Mouse (Mus musculus) C2C12 (cell line): ENCODE results near the gene Grid1. TPM values are rescaled to one million over a fixed set of nuclear protein-coding genes. Genes with fewer than 3 reads are reported as not detected.

Source experiments
- H3K27me3 ChIP-seq: one replicate; pipeline ENCODE4 v1.6.1; 2011; ENCODE audit not compliant: control insufficient read depth, insufficient read depth, insufficient read length
- H3K36me3 ChIP-seq: one replicate; pipeline ENCODE4 v1.6.1; 2011; ENCODE audit not compliant: control insufficient read depth, insufficient read depth
- H3K4me3 ChIP-seq: one replicate; pipeline ENCODE4 v1.5.1; 2011; ENCODE audit warnings: mild to moderate bottlenecking, control low read depth; ENCODE audit not compliant: poor library complexity, insufficient read depth, severe bottlenecking
- H3K79me2 ChIP-seq: one replicate; pipeline ENCODE4 v1.6.1; 2011; ENCODE audit not compliant: control insufficient read depth, insufficient read depth
- H3K79me3 ChIP-seq: one replicate; pipeline ENCODE4 v1.6.1; 2011; ENCODE audit warnings: low read depth, control low read depth
- H3ac ChIP-seq: one replicate; pipeline ENCODE3; 2011; ENCODE audit warnings: low read depth; ENCODE audit not compliant: control insufficient read depth, insufficient read length
- CEBPB ChIP-seq: IDR thresholded peaks from one replicate; pipeline ENCODE4 v1.6.1; 2011; ENCODE audit warnings: low read depth, mild to moderate bottlenecking, control low read depth, moderate library complexity
- CTCF ChIP-seq: IDR thresholded peaks from one replicate; pipeline ENCODE4 v1.5.1; 2011; ENCODE audit not compliant: control insufficient read depth, insufficient read depth, insufficient read length
- FOSL1 ChIP-seq: IDR thresholded peaks from one replicate; pipeline ENCODE4 v1.8.0; 2011; ENCODE audit warnings: mild to moderate bottlenecking, low read length; ENCODE audit not compliant: poor library complexity, insufficient read depth, severe bottlenecking
- MAX ChIP-seq: IDR thresholded peaks from one replicate; pipeline ENCODE4 v1.6.1; 2011; ENCODE audit warnings: mild to moderate bottlenecking, control low read depth
- MYOD1 ChIP-seq: IDR thresholded peaks from one replicate; pipeline ENCODE4 v1.6.1; 2011; ENCODE audit warnings: low read depth; ENCODE audit not compliant: control insufficient read depth, insufficient read length
- MYOG ChIP-seq: IDR thresholded peaks from one replicate; pipeline ENCODE4 v1.6.1; 2011; ENCODE audit not compliant: control insufficient read depth, insufficient read length; ENCODE audit errors: extremely low read depth
- USF1 ChIP-seq: IDR thresholded peaks from one replicate; pipeline ENCODE4 v1.6.1; 2011; ENCODE audit warnings: low read depth, mild to moderate bottlenecking, control low read depth, moderate library complexity
- polyA plus RNA-seq: library from polyadenylated mRNA; unstranded; fragments of >200 nt; fragmentation: generic; extraction: Trizol; gene quantifications from one replicate; pipeline ENCODE4 v1.2.1, GENCODE M21; 2012; ENCODE audit warnings: missing spikeins

Grid1 gene
- polyA plus RNA-seq, 1 experiment = 0.04 TPM

DNA sequence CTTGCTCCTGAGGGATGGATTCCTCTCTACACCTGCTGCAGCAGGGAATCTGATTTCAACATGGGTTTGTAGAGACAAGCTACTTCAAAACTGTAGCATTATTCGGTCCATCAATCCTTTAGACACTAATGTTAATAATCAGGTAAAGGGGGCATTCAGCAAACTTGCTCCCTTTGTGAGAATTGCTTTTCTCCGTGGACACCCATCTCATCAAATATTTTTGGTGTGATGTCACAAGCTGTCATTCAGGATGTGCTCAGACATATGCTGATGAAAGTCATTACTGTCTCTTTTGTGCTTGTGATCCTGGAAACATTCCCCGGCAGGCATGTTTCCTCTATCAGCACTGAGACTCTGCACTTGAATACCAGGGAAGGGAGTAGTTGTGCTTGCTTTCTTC is 536.1 kb downstream of the Grid1 start:
- no peaks in the 10 kb centered on the region for H3K36me3 ChIP-seq
- no peaks in the 10 kb centered on the region for H3K27me3 ChIP-seq
- no peaks in the 10 kb centered on the region for H3K79me2 ChIP-seq
- no peaks in the 10 kb centered on the region for H3K79me3 ChIP-seq
- H3ac ChIP-seq = no peak overlapping the region
- H3K4me3 ChIP-seq = no peak overlapping the region
- no peak for TF ChIP-seq MYOD1
- TF ChIP-seq CEBPB = no peak
- no peak for TF ChIP-seq USF1
- no peak for TF ChIP-seq MAX
- no peak for TF ChIP-seq CTCF
- TF ChIP-seq MYOG = no peak
- TF ChIP-seq FOSL1 = no peak

DNA sequence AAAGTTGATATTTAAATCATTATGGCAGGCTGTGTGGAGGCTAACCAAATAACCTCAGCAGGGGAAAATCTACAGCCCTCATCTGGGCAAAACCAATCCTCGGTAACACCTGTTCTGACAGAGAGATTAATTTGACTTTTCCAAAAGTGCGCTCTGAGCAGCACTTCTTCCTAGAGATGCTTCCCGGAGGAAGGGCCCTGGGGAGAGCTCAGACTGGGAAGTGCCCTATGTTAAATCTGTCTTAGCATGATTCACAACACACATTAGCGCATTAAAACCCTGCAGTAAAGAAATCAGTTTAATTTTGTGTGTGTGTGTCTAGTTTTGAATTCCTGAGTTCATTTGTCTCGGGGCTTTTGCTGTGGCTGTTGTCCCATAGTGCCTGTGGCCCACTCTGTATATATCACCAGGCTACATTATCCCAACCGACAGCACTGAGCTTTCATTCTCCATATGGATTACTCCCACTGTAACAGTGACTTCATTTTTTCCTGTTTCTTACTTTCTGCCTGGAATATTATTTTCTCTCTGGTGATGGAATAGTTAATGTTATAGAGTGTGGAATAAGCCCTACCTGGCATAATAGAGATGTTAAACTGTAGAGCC is 536.7 kb downstream of the Grid1 start:
- Histone ChIP-seq H3K79me3 (no peaks in the 10 kb centered on the region), H3K36me3 (no peaks in the 10 kb centered on the region), H3K4me3 (no peak overlapping the region), H3K79me2 (no peaks in the 10 kb centered on the region), H3ac (no peak overlapping the region), H3K27me3 (no peaks in the 10 kb centered on the region)
- no peak for TF ChIP-seq USF1
- TF ChIP-seq FOSL1 = no peak
- no peak for TF ChIP-seq MAX
- no peak for TF ChIP-seq MYOD1
- no peak for TF ChIP-seq CEBPB
- TF ChIP-seq MYOG = no peak
- no peak for TF ChIP-seq CTCF

GRCm38 (mm10) chr14:35358136-35358821 is 538.4 kb downstream of the Grid1 start:
- no peak overlapping the region for H3ac ChIP-seq
- H3K79me2 ChIP-seq = no peaks in the 10 kb centered on the region
- no peaks in the 10 kb centered on the region for H3K27me3 ChIP-seq
- H3K4me3 ChIP-seq = no peak overlapping the region
- H3K79me3 ChIP-seq = no peaks in the 10 kb centered on the region
- H3K36me3 ChIP-seq = no peaks in the 10 kb centered on the region
- no peak for TF ChIP-seq USF1

DNA sequence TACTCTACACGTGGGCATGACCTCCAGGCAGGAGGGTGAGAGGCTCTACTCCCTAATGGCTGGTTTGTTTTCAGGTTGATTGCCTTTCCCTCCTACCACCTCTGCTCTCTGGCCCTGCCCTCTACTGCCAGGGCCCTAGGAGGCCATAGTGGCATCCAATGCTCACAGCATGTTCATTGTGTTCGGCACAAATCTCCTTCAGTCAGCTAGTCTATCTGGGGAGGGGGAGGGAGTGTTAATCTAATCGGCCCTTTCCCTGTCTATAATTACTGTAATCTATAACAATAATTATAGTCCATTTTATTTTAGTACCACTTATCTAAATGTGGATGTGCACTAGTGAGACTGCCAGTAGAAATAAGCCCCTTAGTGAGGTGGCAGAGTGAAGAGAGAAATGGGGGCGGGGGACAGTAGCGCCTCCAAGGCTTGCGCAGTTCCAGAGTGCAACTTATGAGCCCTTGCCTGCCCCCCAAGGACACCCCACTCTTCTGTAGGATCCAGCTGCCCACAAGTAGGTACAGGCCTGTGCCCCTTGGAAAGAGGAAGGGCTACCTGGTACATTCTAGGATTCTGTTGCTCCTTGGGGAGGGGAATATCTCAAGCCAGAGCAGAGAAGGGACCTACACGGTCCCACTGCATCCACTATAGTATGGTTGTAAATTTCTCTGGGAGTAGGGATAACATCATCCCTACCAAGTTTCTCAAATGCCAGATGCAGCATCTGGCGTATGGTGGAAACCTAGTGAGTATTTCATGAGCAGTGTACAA is 545.5 kb downstream of the Grid1 start:
- no peaks in the 10 kb centered on the region for H3K79me2 ChIP-seq
- TF ChIP-seq MYOG (no peak), USF1 (no peak), MYOD1 (no peak), MAX (no peak), FOSL1 (no peak), CTCF (no peak), CEBPB (no peak)
- H3K4me3 ChIP-seq = no peak overlapping the region
- H3K79me3 ChIP-seq = no peaks in the 10 kb centered on the region
- no peaks in the 10 kb centered on the region for H3K36me3 ChIP-seq
- H3ac ChIP-seq = no peak overlapping the region
- H3K27me3 ChIP-seq = no peaks in the 10 kb centered on the region

DNA sequence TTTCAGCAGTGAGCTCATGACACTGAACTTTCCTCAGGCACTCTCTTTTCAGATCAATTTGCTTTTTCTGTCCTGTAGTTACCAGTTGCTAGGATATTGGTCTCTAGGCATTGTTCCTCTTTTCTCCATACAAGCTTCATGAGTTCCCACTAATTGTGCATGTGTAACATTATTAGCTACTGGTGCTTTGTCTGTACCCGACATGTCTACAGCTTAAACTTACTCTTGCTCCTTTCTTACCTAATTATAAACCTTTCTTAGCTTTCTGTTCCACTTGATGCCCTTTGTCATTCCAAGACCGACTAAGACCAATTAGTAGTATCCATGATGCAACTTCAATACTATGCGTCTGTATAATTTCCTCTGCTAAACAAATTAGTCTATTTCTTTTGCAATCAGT is 554.5 kb downstream of the Grid1 start:
- H3ac ChIP-seq = no peak overlapping the region

More for the DNA sequence above, 554.5 kb downstream of the Grid1 start:
- no peak for TF ChIP-seq MAX
- TF ChIP-seq CTCF = no peak
- no peak for TF ChIP-seq FOSL1
- TF ChIP-seq USF1 = no peak
- no peak for TF ChIP-seq CEBPB
- TF ChIP-seq MYOG = no peak
- no peak for TF ChIP-seq MYOD1
- no peak overlapping the region for H3K4me3 ChIP-seq
- no peaks in the 10 kb centered on the region for H3K79me2 ChIP-seq
- H3K79me3 ChIP-seq = no peaks in the 10 kb centered on the region
- H3K36me3 ChIP-seq = no peaks in the 10 kb centered on the region
- H3K27me3 ChIP-seq = no peaks in the 10 kb centered on the region
